Mouse (Mus musculus) small intestine, adult 2 months (tissue): ENCODE data around the gene Gfer.

Source experiments
- CTCF ChIP-seq: fragments of 200-500 bp; IDR thresholded peaks from 2 replicates; pipeline ENCODE4 v1.5.1; 2012; ENCODE audit warnings: low read depth, mild to moderate bottlenecking, control low read depth, inconsistent platforms, low read length, moderate library complexity, mixed read lengths; ENCODE audit not compliant: insufficient replicate concordance, insufficient read length; ENCODE audit errors: extremely low read depth
- POLR2A ChIP-seq: fragments of 200-500 bp; IDR thresholded peaks from 2 replicates; pipeline ENCODE4 v1.6.1; 2012; ENCODE audit warnings: low read depth, mild to moderate bottlenecking, control low read depth, inconsistent platforms, low read length, moderate library complexity

- no peak for TF ChIP-seq POLR2A
- TF ChIP-seq CTCF: no peak
Observed at GRCm38 (mm10) chr17:24670246-24670844, 25.6 kb downstream of the Gfer start.
